Mouse (Mus musculus) liver, embryonic 13.5 days (tissue): Measurements from ENCODE around the gene Med15. TPM values are rescaled to one million over a fixed set of nuclear protein-coding genes. Genes with fewer than 3 reads are reported as not detected.

Experiments used
- ATAC-seq: fragments of 200-750 bp; cut with Nextera tagmentation; 2 replicates; pipeline ENCODE4 v1.8.0; 2017; ENCODE audit warnings: low read depth, mild to moderate bottlenecking, moderate number of reproducible peaks, moderate library complexity
- DNase-seq: peaks from one replicate; pipeline ENCODE4 v3.0.0; 2022
- H3K27ac ChIP-seq: fragments of 300-500 bp; sonication (generic); 2 replicates; pipeline ENCODE4 v1.5.1; 2015; ENCODE audit warnings: moderate library complexity, mild to moderate bottlenecking, inconsistent platforms
- H3K27me3 ChIP-seq: fragments of 300-500 bp; sonication (generic); 2 replicates; pipeline ENCODE4 v1.6.1; 2015; ENCODE audit warnings: mild to moderate bottlenecking, inconsistent platforms
- H3K36me3 ChIP-seq: fragments of 300-500 bp; sonication (generic); 2 replicates; pipeline ENCODE4 v1.6.1; 2015; ENCODE audit warnings: mild to moderate bottlenecking, inconsistent platforms
- H3K4me1 ChIP-seq: fragments of 300-500 bp; sonication (generic); replicated peaks from 2 replicates; pipeline ENCODE4 v1.6.1; 2015; ENCODE audit warnings: inconsistent platforms
- H3K4me2 ChIP-seq: fragments of 300-500 bp; sonication (generic); 2 replicates; pipeline ENCODE4 v1.6.1; 2015; ENCODE audit warnings: inconsistent platforms, mild to moderate bottlenecking, moderate library complexity
- H3K4me3 ChIP-seq: fragments of 300-500 bp; sonication (generic); replicated peaks from 2 replicates; pipeline ENCODE4 v1.5.1; 2015; ENCODE audit warnings: mild to moderate bottlenecking, inconsistent platforms
- H3K9ac ChIP-seq: fragments of 300-500 bp; sonication (generic); 2 replicates; pipeline ENCODE4 v1.6.1; 2015; ENCODE audit warnings: mild to moderate bottlenecking, inconsistent platforms
- H3K9me3 ChIP-seq: fragments of 300-500 bp; sonication (generic); replicated peaks from 2 replicates; pipeline ENCODE4 v1.6.1; 2016; ENCODE audit warnings: inconsistent platforms
- WGBS: fragments of 180-500 bp; shearing (Covaris S2); methylation state at CpG from one replicate; pipeline ENCODE4 v1.1.7; 2015; ENCODE audit not compliant: insufficient replicate concordance; 5-methylcytosine and 5-hydroxymethylcytosine counted together
- polyA plus RNA-seq: library from polyadenylated mRNA; unstranded; fragments of >200 nt; fragmentation: Nextera tagmentation; extraction: Ambion mirVana; gene quantifications from 2 replicates; pipeline ENCODE4 v1.2.1, GENCODE M21; 2015

Gene Med15
- polyA plus RNA-seq = 15.8 and 20.2 TPM in 2 replicates

DNA sequence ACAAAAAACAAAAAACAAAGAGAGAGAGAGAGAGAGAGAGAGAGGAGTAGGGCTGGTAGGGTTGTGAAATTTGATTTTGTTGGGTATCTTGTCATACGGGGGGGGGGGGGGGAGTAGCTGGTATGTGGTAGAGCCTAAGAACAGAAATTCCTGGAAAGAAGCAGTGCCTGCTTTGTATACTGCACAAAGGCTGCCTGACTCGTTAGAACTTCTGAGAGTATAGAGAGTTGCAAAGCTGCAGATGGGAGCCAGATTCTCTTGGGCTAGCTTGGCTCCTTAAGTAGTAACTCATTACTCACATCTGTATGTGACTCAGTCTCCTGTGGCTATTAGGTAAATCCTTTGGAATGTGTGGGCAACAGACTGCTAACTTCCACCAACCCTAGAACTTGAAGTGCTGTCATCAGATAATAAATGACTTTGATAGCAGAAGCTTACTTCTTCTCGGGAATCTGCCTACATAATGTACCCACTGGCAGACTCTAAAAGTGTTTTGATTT, at the start of gene Med15:
Gene Med15 (minus strand): TSS at position 51 of the 500 bp plus-strand sequence.
- Histone ChIP-seq H3K27ac (no peak within 1 kb of the TSS), H3K4me3 (no peak within 1 kb of the TSS), H3K9ac (no peak within 1 kb of the TSS), H3K36me3 (no peaks in the 10 kb centered on the region), H3K4me1 (no peaks in the 10 kb centered on the region), H3K27me3 (peaks cover 48% of the 10 kb centered on the region), H3K9me3 (no peaks in the 10 kb centered on the region), H3K4me2 (no peak within 1 kb of the TSS)
- ATAC-seq (no peak), DNase-seq (no peak)
- WGBS = 26% methylated on average over 3 of the region's 3 CpGs

DNA sequence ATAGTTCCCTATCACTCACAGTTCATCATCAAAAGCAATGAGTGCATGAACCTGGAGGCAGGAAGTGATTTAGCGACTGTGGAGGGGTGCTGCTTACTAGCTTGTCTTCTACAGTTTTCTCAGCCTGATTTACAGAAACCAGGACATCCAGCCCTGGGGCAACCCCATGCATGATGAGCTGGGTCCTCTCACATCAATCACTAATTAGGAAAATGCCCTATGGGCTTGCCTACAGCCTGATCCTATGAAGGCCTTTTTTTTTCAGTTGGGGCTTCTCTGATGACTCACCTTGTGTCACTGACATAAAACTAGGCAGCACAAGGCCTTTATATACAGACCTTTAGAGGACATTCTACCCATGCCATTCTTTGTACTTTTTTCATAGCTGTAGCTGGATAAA, 47.0 kb upstream of the Med15 start:
- DNase-seq = no peak
- Histone ChIP-seq H3K9me3 (no peaks in the 10 kb centered on the region), H3K4me3 (no peak overlapping the region), H3K4me2 (no peak overlapping the region), H3K4me1 (no peaks in the 10 kb centered on the region), H3K36me3 (peaks cover 40% of the 10 kb centered on the region), H3K27ac (no peak overlapping the region), H3K27me3 (no peaks in the 10 kb centered on the region), H3K9ac (no peak overlapping the region)
- WGBS = 62% methylated on average over 1 of the region's 1 CpGs
- ATAC-seq = no peak

DNA sequence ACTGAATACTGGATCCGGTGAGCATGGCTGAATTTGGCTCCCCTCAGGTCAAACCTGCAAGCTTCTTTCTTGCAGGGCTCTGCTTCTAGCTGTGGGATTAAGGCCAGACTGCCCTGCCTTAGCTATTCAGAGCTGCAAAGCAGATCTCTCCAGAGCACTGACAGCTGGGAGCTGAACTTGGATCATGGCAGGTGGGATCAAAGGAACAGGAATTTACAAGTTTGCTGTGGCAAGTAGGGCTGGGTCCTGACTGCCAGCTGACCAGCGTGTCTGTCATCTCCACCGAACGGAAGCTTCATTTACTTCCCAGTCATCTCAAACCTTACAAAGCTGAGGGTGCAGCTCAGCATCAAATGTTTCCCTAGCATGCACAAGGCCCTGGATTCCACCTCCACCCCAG, 45.5 kb upstream of the Med15 start:
- H3K9ac ChIP-seq = no peak overlapping the region
- WGBS = 54% methylated on average over 4 of the region's 4 CpGs
- H3K36me3 ChIP-seq = peaks cover 30% of the 10 kb centered on the region
- no peak for DNase-seq
- ATAC-seq = no peak
- no peak overlapping the region for H3K27ac ChIP-seq
- H3K4me3 ChIP-seq = no peak overlapping the region
- no peaks in the 10 kb centered on the region for H3K4me1 ChIP-seq
- no peaks in the 10 kb centered on the region for H3K9me3 ChIP-seq
- H3K27me3 ChIP-seq = no peaks in the 10 kb centered on the region
- no peak overlapping the region for H3K4me2 ChIP-seq

DNA sequence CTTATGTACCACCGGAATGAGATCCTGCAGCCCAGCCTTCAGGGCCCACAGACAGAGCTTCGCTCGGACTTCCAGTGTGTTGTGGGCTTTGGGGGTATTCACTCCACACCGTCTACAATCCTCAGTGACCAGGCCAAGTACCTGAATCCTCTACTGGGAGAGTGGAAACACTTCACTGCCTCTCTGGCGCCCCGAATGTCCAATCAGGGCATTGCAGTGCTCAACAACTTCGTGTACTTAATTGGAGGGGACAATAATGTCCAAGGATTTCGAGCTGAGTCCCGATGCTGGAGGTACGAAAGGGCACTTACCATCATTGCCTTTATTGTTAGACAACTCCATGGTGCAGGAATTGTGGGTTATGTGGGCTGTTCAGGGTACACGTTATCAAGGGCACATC, 44.1 kb upstream of the Med15 start:
- Histone ChIP-seq H3K4me2 (no peak overlapping the region), H3K4me1 (no peaks in the 10 kb centered on the region), H3K27me3 (no peaks in the 10 kb centered on the region), H3K27ac (no peak overlapping the region), H3K4me3 (no peak overlapping the region), H3K9ac (no peak overlapping the region), H3K9me3 (no peaks in the 10 kb centered on the region), H3K36me3 (peaks cover 32% of the 10 kb centered on the region)
- WGBS = 58% methylated on average over 11 of the region's 11 CpGs
- DNase-seq = no peak
- no peak for ATAC-seq

DNA sequence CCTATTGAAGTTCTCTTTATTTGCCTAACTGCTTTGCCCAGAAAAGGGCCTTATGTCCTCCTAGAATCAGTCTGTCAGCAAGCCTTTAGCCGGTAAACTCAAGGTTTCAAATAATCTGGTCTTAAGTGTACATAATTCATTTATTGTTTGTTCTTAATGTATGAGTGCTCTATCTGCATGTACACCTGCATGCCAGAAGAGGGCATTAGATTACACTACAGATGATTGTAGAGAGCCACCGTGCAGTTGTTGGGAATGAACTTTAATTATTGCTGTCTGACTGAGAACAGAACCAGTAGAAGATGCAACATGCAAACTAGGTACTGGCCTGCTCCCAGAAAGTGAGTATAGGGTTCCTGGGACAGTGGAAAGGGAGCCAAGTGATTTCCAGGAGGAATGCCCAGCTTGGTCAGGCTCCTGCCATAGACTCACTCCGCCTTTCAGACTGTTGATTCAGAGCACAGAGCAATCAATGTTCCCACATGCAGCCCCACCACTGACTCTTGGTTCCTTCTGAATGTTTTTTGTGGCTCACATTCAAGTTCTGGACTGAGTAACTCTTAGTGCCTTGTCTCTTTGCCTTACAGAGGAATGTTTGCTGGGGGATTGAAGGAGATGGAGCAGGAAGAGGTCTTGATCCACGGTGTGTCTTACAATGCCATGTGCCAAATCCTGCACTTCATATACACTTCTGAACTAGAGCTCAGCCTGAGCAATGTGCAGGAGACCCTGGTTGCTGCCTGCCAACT, 38.6 kb upstream of the Med15 start:
- H3K4me2 ChIP-seq = no peak overlapping the region
- no peaks in the 10 kb centered on the region for H3K27me3 ChIP-seq
- DNase-seq = no peak
- no peak overlapping the region for H3K27ac ChIP-seq
- ATAC-seq = no peak
- H3K9me3 ChIP-seq = no peaks in the 10 kb centered on the region
- WGBS = 75% methylated on average over 4 of the region's 4 CpGs
- peaks cover 36% of the 10 kb centered on the region for H3K36me3 ChIP-seq
- H3K9ac ChIP-seq = no peak overlapping the region
- H3K4me1 ChIP-seq = peaks cover 20% of the 10 kb centered on the region
- no peak overlapping the region for H3K4me3 ChIP-seq

DNA sequence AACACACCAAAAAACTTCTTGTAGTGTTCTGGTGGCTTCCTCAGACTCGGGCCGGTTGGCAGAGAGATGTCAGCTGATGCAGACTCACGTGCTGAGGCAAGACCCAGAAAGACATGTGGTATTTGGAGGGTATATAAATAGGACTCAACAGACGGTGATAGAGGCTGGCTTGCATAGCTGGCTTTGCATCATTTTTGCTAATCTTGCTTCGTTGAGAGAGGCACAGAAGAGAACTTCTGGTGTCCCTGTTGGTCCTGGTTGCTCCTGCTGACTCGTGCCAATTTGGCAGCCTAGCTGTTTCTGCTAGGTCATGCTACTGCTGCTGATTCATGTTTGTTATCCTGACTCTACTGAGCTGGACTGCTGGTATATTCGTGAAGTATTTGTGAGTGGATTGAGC, 36.1 kb upstream of the Med15 start:
- peak; percentile 85 for ATAC-seq
- Histone ChIP-seq H3K4me1 (peaks cover 28% of the 10 kb centered on the region), H3K4me2 (peak overlapping the region; percentile 36; the same call in 1 of the 2 replicates), H3K4me3 (no peak overlapping the region), H3K27ac (peak overlapping the region; percentile 82), H3K9ac (peak overlapping the region; percentile 7; the same call in 1 of the 2 replicates), H3K9me3 (no peaks in the 10 kb centered on the region), H3K36me3 (peaks cover 32% of the 10 kb centered on the region), H3K27me3 (no peaks in the 10 kb centered on the region)
- DNase-seq = peak; percentile 61
- 65% methylated on average over 7 of the region's 7 CpGs for WGBS

DNA sequence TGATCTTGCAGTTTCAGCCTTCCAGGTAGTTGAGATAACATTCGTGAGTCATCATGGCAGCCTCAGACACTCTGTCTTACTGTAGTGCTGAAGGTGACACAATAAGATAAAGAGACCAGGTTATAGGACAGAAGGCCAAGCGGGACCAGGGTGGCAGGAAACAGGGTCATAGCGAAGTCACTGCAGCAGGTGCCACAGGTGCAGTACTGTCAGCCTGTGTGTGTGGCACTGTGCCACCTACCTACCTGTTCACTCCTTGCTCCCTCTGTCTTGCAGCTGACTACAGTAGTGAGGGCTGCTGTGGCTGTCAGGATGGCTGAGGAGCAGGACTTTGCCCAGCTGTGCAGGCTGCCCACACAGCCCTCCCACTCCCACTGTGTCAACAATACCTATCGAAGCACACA, 31.4 kb upstream of the Med15 start:
- Histone ChIP-seq H3K9ac (no peak overlapping the region; the same call in 1 of the 2 replicates), H3K36me3 (peaks cover 16% of the 10 kb centered on the region; the same call in 1 of the 2 replicates), H3K4me1 (peaks cover 63% of the 10 kb centered on the region), H3K4me3 (no peak overlapping the region), H3K4me2 (peak overlapping the region; percentile 38), H3K27ac (peak overlapping the region; percentile 48; the same call in 1 of the 2 replicates), H3K27me3 (0 out of 2 replicates have a peak, but pooled peaks cover 6% of the 10 kb centered on the region), H3K9me3 (no peaks in the 10 kb centered on the region)
- WGBS = 35% methylated on average over 4 of the region's 4 CpGs
- ATAC-seq (peak; percentile 27), DNase-seq (peak; percentile 11)

DNA sequence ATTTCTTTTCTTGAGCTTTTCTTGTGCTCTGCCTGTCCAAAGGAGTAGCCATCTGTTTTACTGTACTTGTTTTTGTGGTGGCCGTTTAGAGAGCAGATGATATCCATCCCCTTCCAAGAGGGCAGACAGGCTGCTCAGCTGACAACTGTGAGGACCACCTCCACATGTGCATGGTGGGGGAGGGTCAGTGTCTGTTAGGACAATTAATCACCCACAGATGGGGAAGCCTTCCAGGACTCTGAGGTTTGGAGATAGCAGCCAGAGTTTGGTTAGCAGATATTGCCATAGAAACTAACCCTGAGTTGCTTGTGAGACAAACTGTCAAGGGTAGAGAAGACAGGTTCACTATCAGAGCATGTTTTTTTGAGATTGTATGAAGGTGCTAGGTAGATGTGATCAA, 28.4 kb upstream of the Med15 start:
- Histone ChIP-seq H3K27ac (peak overlapping the region; percentile 72), H3K9ac (peak overlapping the region; percentile 14; the same call in 1 of the 2 replicates), H3K27me3 (0 out of 2 replicates have a peak, but pooled peaks cover 6% of the 10 kb centered on the region), H3K4me2 (peak overlapping the region; percentile 96), H3K4me1 (peaks cover 58% of the 10 kb centered on the region), H3K36me3 (0 out of 2 replicates have a peak, but pooled peaks cover 2% of the 10 kb centered on the region), H3K4me3 (0 out of 2 replicates have a peak overlapping the region, but pooled peaks have one; percentile 64), H3K9me3 (no peaks in the 10 kb centered on the region)
- DNase-seq (peak; percentile 44), ATAC-seq (peak; percentile 55)
- WGBS = 12% methylated on average over 1 of the region's 1 CpGs

DNA sequence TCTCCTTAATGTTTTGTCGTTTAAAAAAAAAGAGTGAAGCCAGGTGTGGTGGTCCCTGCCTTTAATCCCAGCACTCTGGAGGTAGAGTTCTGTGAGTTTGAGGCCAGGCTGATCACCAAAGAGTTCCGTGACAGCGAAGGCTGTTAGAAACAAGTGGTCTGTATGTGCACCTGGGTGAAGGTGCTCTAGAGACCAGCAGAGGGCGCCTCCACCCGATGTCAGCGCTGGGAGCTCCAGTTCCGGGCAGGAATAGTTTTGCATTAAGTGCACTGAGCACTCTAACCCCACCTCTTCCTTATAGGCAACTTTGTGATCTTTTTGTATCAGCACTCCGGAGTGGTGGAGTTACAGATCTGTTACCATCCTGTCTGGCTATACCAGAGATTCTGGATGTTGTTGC, 28.0 kb upstream of the Med15 start:
- peak; percentile 63 for ATAC-seq
- H3K36me3 ChIP-seq = no peaks in the 10 kb centered on the region
- 17% methylated on average over 8 of the region's 8 CpGs for WGBS
- peak; percentile 63 for DNase-seq
- H3K9ac ChIP-seq = no peak overlapping the region; the same call in 1 of the 2 replicates
- peak overlapping the region; percentile 96 for H3K4me2 ChIP-seq
- H3K9me3 ChIP-seq = no peaks in the 10 kb centered on the region
- H3K4me1 ChIP-seq = peaks cover 58% of the 10 kb centered on the region
- H3K27me3 ChIP-seq = 0 out of 2 replicates have a peak, but pooled peaks cover 6% of the 10 kb centered on the region
- H3K4me3 ChIP-seq = peak overlapping the region; percentile 64
- H3K27ac ChIP-seq = peak overlapping the region; percentile 72

DNA sequence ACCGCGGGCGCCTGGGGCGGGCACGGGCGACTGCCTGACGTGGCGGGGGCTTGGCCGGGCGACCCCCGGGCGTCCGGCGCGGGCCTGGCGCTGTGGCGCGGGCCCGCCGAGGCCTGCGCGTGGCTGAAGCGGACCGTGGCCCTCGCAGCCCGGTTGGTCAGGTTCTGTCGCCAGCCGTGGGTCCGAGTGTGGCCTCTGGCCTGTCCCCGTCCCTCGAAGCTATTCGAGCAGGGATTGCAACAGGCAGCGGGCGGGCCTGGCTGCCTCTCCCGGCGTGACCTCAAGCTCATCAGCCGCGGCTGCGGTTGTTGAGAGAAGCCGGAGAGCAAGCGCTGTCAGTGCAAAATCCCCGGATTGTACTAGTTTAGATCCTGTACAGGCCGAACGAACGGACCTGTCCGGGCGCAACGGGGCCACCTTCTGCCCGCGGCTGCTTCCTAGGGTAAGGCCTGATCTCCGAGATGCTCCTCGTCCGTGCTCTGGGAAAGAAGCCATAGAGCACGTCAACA, 27.2 kb upstream of the Med15 start:
- DNase-seq = peak; percentile 29
- WGBS = 2% methylated on average over 54 of the region's 54 CpGs
- H3K4me3 ChIP-seq = peak overlapping the region; percentile 64
- H3K9ac ChIP-seq = peak overlapping the region; percentile 80
- peak overlapping the region; percentile 29 for H3K27ac ChIP-seq
- H3K4me2 ChIP-seq = peak overlapping the region; percentile 96
- peak; percentile 41 for ATAC-seq
- no peaks in the 10 kb centered on the region for H3K9me3 ChIP-seq
- H3K27me3 ChIP-seq = 0 out of 2 replicates have a peak, but pooled peaks cover 6% of the 10 kb centered on the region
- no peaks in the 10 kb centered on the region for H3K36me3 ChIP-seq
- peaks cover 58% of the 10 kb centered on the region for H3K4me1 ChIP-seq

DNA sequence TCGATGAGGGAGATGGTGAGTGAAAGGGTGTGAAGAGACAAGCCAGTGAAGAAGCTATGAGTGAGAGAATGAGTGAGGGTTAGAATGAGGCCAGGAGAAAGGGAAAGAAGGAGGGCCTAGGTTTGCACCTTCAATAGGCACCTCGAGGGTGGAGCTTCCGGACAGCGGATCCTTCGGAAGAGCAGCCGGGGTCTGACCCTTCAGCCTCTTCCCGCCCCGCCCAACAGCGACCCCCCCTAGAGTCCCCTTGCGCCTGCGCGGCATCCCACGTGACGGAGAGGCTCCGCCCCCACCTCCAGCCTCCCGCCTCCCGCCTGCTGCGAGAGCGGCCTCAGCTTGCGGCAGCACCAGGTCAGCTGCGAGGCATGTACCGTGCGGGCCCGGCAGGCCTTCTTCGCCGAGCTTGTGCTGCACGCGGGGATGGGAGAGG, 26.7 kb upstream of the Med15 start, which contains the start of gene Klhl22:
Gene Klhl22 (plus strand): TSS at position 275 of the 430 bp plus-strand sequence.
- H3K27ac ChIP-seq = peak within 1 kb of the TSS; percentile 29
- H3K9ac ChIP-seq = peak within 1 kb of the TSS; percentile 80
- under 1% methylated on average over 27 of the region's 28 CpGs for WGBS
- peaks cover 55% of the 10 kb centered on the region for H3K4me1 ChIP-seq
- H3K27me3 ChIP-seq = 0 out of 2 replicates have a peak, but pooled peaks cover 6% of the 10 kb centered on the region
- H3K9me3 ChIP-seq = no peaks in the 10 kb centered on the region
- H3K4me2 ChIP-seq = peak within 1 kb of the TSS; percentile 96
- H3K36me3 ChIP-seq = no peaks in the 10 kb centered on the region
- peak; percentile 76 for ATAC-seq
- peak within 1 kb of the TSS; percentile 64 for H3K4me3 ChIP-seq
- DNase-seq = peak; percentile 79
